Mouse (Mus musculus) adipose tissue, adult 10 weeks (tissue): ENCODE data around the gene Zfp763. TPM values are rescaled to one million over a fixed set of nuclear protein-coding genes. Genes with fewer than 3 reads are reported as not detected.

Experiments used
- polyA plus RNA-seq: library from polyadenylated mRNA; stranded (reverse); fragments of 350-450 nt; fragmentation: Illumina TruSeq; extraction: RNeasy Lipid Tissue Mini Kit (QIAGEN cat#74804); gene quantifications from one replicate; pipeline ENCODE4 v1.2.3, GENCODE M21; 2014; ENCODE audit warnings: low read depth, low replicate concordance

Zfp763 gene
- 5.9 TPM for polyA plus RNA-seq

GRCm38 (mm10) chr17:33032900-33033891 lies at the start of gene Zfp763:
Gene Zfp763 (minus strand): TSS chr17:33033402.

GRCm38 (mm10) chr17:33067958-33068357 lies 34.8 kb upstream of the Zfp763 start, which contains the start of gene 4921501E09Rik:
Gene 4921501E09Rik (minus strand): TSS chr17:33068058.

DNA sequence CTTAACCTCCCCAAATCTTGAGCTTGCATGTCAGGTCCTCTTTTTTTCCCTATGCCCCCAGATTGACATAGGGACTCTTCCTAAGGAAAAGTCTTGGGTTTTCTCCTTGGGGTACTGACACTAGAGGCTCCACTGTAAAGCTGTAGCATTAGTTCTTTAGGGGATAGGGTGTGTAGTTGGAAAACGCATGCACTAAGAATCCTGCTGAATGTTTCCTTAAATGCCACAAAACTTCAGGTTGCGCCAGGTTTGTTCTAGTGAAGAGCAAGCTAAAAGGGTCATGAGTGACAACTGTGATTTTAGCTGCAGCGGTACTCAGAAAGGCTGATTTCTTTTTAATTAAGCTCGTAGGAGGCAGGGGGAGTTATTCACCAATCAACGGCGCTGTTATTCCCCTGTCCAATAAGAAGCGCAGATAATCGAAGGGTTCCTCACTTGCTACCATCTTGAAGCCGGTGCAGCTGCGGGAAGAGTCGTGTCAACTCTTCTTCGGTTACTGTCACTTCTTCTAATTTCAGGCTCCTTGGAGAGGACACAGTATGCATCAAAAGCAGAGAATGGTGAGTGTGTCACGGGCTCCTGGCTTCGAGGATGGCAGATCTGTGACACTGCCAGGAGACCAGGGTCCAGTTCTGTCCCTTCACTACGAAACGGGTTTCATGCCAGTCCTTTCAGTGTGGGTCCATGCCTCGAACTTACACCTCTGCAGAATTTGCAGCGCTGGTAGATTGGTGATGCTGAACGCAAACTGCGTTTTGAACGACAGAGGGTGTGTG lies 40.3 kb downstream of the Zfp763 start, which contains the start of gene Zfp952:
Zfp952 (plus strand) TSS at position 431 of the 776 bp plus-strand sequence.

Other genes with a start within 250 kb of the Zfp763 start
- 13.4 TPM for gene Zfp871, start 245.1 kb downstream of the Zfp763 start, polyA plus RNA-seq
- 1.0 TPM for gene Zfp811, start 223.5 kb downstream of the Zfp763 start, polyA plus RNA-seq
- gene Zfp799, start 203.1 kb downstream of the Zfp763 start, polyA plus RNA-seq = 5.5 TPM
- 5.7 TPM for gene Zfp870, start 141.8 kb downstream of the Zfp763 start, polyA plus RNA-seq
- 0.17 TPM for gene Cyp4f14, start 116.1 kb downstream of the Zfp763 start, polyA plus RNA-seq
- 50.7 TPM for gene Cyp4f13, start 86.0 kb downstream of the Zfp763 start, polyA plus RNA-seq
- gene Zfp472, start 67.6 kb downstream of the Zfp763 start, polyA plus RNA-seq = 6.4 TPM
- gene Zfp952, start 40.3 kb downstream of the Zfp763 start, polyA plus RNA-seq = 8.5 TPM
- gene 4921501E09Rik, start 34.7 kb upstream of the Zfp763 start, polyA plus RNA-seq = 0.41 TPM
- 5.3 TPM for gene Zfp563, start 55.9 kb upstream of the Zfp763 start, polyA plus RNA-seq
- 2.6 TPM for gene Morc2b, start 106.3 kb upstream of the Zfp763 start, polyA plus RNA-seq
- gene Olfr55, start 135.0 kb upstream of the Zfp763 start, polyA plus RNA-seq = not detected
- not detected for gene Olfr239, start 157.9 kb upstream of the Zfp763 start, polyA plus RNA-seq
- not detected for gene Olfr1564, start 188.3 kb upstream of the Zfp763 start, polyA plus RNA-seq
- 8.2 TPM for gene Zfp955a, start 221.7 kb upstream of the Zfp763 start, polyA plus RNA-seq
- gene Olfr63, start 231.3 kb upstream of the Zfp763 start, polyA plus RNA-seq = not detected